Mouse (Mus musculus): ENCODE data around the gene Gm10837.
"Not testable (repeated sequence)": the region's sequence is repeated elsewhere in the genome, so short reads cannot be mapped to it uniquely, and the experiment has no call there.

Gene Gm10837

DNA sequence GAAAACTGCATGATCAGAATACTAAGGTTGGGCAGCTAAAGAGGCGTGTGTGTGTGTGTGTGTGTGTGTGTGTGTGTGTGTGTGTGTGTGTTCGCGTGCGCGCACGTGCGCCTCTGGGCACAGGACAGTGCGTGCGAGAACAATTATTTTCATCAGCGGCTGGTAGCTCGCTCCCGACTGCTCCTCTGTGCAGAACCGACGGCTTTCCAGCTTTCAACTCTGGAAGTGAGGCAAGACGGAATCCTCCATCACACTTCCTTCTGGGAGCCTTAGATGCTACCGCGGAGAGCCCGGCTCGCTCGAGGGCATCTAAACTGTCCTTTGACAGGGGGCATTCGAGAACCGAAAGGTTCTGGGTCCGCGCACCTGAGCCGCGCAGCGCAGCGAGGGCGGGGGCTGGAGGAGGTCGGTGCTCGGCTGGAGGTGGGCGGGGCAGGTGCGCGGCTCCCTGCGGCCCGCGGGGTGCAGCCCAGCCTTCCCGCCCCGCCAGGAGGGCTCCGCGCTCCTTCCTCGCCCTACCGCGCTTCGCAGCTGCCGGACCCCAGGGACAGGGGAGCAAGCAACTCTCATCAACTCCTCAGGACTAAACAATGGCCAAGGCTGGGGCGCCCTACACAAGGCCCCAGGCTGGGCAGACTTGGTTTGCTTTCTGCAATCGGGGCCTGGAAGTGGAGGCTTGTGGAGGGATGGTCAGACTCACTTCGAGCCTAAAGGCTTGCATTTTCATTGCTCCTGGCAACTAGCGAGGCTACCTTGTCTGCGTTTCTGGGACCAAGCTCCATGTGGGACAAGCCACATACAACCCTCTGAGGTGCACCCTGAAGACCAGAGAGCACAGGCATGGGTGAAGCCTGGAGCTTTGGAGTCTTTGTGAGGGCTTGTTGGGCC is at the start of gene Gm10837:
Gene Gm10837, plus strand, starts transcription at position 146 of the 888 bp plus-strand sequence.
- DNase-seq (ENCODE audit: low spot score): no peak

DNA sequence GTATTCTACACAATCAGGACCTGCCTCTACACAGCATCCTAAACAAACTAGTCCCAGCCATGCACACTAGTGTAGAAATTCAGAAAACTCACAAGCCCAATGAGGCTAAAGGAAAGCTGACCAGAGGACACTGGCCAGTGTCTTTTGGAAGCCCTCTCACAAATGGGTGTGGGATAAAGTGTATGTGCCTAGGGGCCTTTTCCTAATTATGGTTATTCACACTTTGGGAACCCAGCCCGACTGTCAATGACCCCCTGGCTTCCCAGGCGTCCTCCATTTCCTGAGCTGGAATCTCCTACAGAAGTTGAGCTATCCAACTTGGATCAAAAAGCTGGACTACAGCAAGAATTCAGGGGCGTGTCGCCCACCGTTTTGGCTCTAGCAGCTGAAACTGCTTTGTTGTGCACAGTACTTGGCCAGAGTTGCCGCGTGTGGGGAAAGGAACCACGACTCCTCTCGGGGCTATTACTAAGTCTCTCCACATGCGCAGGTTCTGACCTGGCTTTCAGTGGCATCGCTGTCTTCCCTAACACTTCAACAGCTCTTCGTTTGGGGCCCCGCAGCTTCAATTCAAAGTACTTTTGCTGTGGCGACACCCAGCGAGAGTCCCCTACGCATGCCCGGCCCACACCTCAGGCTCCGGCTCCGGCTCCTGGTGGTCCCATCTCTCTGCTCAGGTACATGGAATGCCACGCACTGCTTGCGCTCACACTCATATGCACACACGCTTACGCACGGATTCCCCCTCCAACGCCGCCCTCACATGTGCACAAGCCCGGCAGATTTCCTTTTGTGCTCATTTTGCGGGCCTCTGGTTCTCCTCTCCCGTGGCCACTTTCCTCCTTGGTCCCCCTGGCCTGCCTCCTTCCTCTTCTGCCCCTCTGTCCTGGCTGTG is 40.5 kb upstream of the Gm10837 start:
- DNase-seq (ENCODE audit: low spot score): no peak

- DNase-seq (ENCODE audit: low spot score): peak; percentile 36
Measured at GRCm38 (mm10) chr14:122450496-122451382, 39.6 kb upstream of the Gm10837 start, which contains the start of gene Gm5089. TSS of gene Gm5089 (minus strand) at chr14:122451115.

GRCm38 (mm10) chr14:122451551-122452145 is 38.7 kb upstream of the Gm10837 start:
- no peak for DNase-seq (ENCODE audit: low spot score)

GRCm38 (mm10) chr14:122452701-122453387 is 37.5 kb upstream of the Gm10837 start:
- no peak for DNase-seq (ENCODE audit: low spot score)

DNA sequence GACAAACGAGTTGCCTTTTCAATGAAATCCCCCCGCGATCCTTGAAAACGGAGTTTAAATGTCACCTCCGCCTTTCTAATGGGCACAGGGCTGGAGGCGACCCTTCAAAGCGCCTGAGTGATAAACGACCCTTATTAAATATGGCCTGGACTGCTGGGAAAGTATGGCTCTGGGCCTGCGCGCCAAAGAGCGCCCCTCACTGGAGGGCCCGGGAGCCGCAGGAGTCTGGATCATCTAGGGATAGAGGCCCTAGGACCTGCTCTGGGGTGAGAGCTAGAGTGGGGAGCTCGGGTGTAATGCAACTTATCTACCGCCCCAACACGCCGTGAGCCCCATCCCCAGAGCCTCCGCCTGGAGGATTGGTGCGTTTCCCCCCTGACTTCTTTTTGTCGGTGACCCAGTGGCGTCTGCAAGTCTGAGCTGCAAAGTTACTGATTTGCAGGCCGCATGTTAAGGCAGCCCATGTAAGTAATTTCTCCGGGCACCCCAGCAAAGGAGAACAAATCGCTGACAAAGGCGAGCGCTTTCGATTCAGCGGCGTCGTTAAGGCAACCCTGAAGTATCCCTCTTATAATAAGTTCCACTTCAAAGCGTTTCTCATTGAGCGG is 36.9 kb upstream of the Gm10837 start:
- DNase-seq (ENCODE audit: low spot score): no peak

DNA sequence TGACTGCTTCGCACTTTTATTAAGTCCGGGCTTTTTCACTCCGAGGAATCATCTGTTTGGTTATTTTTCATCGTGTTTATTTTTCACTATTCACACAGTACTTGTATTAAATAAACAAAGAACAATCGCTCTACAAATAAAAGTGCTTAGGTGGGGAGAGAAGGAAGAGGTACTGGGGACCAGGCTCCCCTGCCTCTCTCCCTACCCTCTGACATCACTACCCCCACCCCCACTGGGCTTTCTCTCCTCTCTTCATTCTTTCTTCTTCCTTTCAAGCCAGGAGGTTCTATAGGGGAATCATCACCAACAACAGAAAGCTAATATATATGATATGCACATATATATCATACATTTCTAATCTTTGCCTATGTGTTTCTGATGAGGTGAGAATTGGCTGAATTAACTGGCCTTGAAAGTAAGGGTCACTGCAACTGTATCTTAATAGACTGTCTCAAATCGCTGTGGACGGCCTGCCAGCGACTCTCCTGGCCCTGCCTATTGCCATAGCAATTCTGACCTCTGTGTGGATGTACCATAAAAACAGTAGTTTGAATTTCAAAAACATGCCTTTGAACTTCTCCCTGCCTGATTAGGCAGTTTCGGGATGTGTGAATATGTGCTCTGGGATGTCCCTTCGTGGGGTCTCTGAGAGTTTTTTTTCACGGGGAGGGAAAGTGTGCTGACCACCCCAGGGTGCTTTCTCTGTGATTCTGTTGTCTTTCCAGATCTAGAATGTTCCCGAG is 36.2 kb upstream of the Gm10837 start:
- no peak for DNase-seq (ENCODE audit: low spot score)

- no peak for DNase-seq (ENCODE audit: low spot score)
Measured at GRCm38 (mm10) chr14:122454901-122455561, 35.4 kb upstream of the Gm10837 start.

GRCm38 (mm10) chr14:122455562-122455958 is 34.8 kb upstream of the Gm10837 start:
- DNase-seq (ENCODE audit: low spot score): no peak

DNA sequence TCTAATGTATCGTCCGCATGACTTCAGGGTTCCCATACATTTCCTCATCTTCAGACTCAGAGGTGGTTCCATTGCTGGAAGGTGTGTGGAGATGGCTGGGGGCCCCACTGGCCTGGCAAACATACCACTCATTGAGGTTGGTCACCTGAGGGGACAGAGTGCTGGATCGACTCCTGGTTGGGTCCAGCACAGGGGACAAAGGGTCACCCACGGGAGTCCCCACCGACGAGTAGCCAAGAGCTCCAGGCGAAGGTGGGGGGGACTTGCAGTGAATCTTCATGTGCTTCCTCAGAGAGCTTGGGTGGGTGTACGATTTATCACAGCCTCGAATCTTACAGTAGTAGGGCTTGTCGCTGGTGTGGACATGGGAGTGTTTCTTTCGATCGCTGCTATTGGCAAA is 31.1 kb upstream of the Gm10837 start:
- DNase-seq (ENCODE audit: low spot score): not testable (repeated sequence)

- DNase-seq (ENCODE audit: low spot score): no peak
Measured at GRCm38 (mm10) chr14:122459776-122460175, 30.6 kb upstream of the Gm10837 start.

DNA sequence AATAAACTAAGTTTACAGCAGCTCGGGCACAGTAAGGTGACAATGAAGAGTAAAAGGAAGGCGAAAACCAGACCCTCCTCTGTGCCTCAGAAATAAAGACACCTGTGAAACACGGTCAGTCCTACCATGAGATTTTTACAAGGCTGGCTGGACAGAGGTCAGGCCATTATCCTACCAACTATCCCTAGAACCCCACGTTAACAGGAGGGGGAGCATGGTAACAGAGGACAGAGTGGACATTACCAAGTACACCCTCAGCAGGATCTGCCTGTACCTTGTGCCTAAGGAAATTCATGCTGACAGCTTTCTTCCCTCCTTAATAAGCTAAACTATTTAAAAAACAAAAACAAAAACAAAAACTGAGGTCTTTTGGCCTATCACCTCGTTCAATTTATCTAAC is 30.2 kb upstream of the Gm10837 start:
- DNase-seq (ENCODE audit: low spot score): no peak

- DNase-seq (ENCODE audit: low spot score): no peak
Measured at GRCm38 (mm10) chr14:122461500-122461899, 28.9 kb upstream of the Gm10837 start.

- DNase-seq (ENCODE audit: low spot score): no peak
Measured at GRCm38 (mm10) chr14:122461966-122462365, 28.4 kb upstream of the Gm10837 start.

DNA sequence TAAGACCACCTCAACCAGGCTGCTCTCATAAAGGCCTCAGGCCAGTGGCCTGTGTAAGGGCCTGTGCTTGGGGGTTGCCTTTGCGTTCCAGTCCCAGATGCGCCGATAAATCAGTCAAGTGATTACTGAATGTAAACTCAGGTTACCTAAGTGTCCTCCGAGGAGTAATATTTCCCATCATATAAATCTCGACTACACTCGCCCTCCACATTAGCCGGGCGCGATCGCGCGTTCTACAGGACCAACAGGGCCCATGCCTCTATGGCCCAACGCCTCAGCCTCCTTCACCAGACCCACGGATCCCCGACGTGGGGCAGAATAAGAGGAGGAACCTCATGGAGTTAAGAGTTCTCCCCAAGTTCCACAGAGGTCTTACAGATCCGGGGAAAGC is 27.7 kb upstream of the Gm10837 start:
- DNase-seq (ENCODE audit: low spot score): no peak

GRCm38 (mm10) chr14:122463080-122463691 is 27.2 kb upstream of the Gm10837 start:
- no peak for DNase-seq (ENCODE audit: low spot score)

DNA sequence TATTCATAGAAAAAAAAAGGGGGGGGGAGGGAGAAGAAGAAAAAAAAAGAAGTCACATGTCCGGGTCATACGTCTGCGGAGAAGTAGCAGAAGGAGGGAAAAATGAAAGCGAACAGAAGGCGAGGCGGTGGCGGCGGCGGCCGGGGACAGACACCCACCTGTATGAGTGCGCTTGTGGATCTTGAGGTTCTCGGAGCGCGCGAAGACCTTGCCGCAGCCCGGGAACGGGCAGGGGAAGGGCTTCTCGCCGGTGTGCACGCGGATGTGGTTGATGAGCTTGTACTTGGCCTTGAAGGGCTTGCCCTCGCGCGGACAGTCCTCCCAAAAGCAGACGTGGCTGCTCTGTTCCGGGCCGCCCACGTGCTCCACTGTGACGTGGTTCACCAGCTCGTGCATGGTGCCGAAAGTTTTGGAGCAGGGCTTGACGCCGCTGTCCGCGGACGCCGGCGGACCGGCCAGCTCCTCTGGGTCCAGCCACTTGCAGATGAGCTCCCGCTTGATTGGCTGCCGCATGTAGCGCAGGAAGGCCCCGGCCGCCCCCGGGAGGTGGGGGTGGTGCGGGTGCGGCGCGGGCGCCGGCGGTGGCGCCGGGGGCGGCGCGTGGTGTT is 26.5 kb upstream of the Gm10837 start:
- not testable (repeated sequence) for DNase-seq (ENCODE audit: low spot score)

DNA sequence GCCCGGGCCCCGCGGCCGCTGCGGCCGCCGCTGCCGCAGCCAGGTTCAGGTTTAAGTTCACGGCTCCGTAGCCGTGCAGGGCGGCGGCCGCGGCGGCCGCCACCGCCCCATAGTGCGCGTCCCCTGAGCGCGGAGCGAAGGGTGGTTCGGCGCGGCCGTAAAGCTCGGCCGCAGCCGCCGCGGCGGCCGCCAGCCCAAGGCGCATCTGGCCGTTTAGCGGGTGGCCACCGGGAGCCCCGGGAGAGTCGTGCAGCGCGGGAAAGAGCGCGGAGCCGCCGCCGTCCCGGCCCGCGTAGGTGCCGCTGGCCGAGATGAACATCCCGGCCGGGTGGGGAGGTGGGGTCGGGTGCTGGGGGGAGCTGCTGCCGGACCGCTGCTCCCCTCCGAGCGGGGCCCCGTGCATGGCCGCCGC is 26.0 kb upstream of the Gm10837 start:
- no peak for DNase-seq (ENCODE audit: low spot score)

Measured in layer of hippocampus, adult 11-12 months (tissue).